Mouse (Mus musculus): Measurements from ENCODE around the gene Atp6v0a2. TPM values are rescaled to one million over a fixed set of nuclear protein-coding genes. Genes with fewer than 3 reads are reported as not detected.
"Not testable (repeated sequence)": the region's sequence is repeated elsewhere in the genome, so short reads cannot be mapped to it uniquely, and the experiment has no call there.

Gene Atp6v0a2
- polyA plus RNA-seq (2015; fragmentation: Nextera tagmentation; extraction: Ambion mirVana), result 57.8 and 59.3 TPM in 2 replicates

- Histone ChIP-seq H3K4me3 (replicated peaks) (peak within 1 kb of the TSS; percentile 84), H3K36me3 (no peaks in the 10 kb centered on the region), H3K9me3 (no peaks in the 10 kb centered on the region), H3K4me2 (replicated peaks) (peak within 1 kb of the TSS; percentile 69), H3K27me3 (replicated peaks) (no peaks in the 10 kb centered on the region), H3K4me1 (replicated peaks) (peaks cover 18% of the 10 kb centered on the region), H3K9ac (peak within 1 kb of the TSS; percentile 82), H3K27ac (peak within 1 kb of the TSS; percentile 80)
- under 1% methylated on average over 58 of the region's 58 CpGs for WGBS
- ATAC-seq, result peak; percentile 90
Measured at GRCm38 (mm10) chr5:124628448-124629363, at the start of gene Atp6v0a2. TSS of gene Atp6v0a2 (plus strand) at chr5:124628576.

- peak; percentile 92 for ATAC-seq
- peak within 1 kb of the TSS; percentile 67 for H3K4me3 ChIP-seq (replicated peaks)
- peak within 1 kb of the TSS; percentile 44 for H3K9ac ChIP-seq
- peaks cover 17% of the 10 kb centered on the region for H3K36me3 ChIP-seq
- under 1% methylated on average over 51 of the region's 51 CpGs for WGBS
- peaks cover 15% of the 10 kb centered on the region for H3K4me1 ChIP-seq (replicated peaks)
- peak within 1 kb of the TSS; percentile 79 for H3K4me2 ChIP-seq (replicated peaks)
- no peak within 1 kb of the TSS for H3K27ac ChIP-seq
- no peaks in the 10 kb centered on the region for H3K9me3 ChIP-seq
- H3K27me3 ChIP-seq (replicated peaks), result no peaks in the 10 kb centered on the region
Measured at GRCm38 (mm10) chr5:124578633-124579317, 49.6 kb upstream of the Atp6v0a2 start, which contains the start of the genes Eif2b1 and Gtf2h3. TSS of gene Eif2b1 (minus strand) at chr5:124579131. TSS of gene Gtf2h3 (plus strand) at chr5:124579140.

GRCm38 (mm10) chr5:124582515-124582914 lies 45.9 kb upstream of the Atp6v0a2 start:
- Histone ChIP-seq H3K27ac (no peak overlapping the region), H3K9ac (no peak overlapping the region), H3K36me3 (peaks cover 12% of the 10 kb centered on the region), H3K9me3 (no peaks in the 10 kb centered on the region), H3K4me1 (replicated peaks) (peaks cover 14% of the 10 kb centered on the region), H3K4me2 (replicated peaks) (no peak overlapping the region), H3K4me3 (replicated peaks) (no peak overlapping the region), H3K27me3 (replicated peaks) (no peaks in the 10 kb centered on the region)
- WGBS, result 86% methylated on average over 5 of the region's 5 CpGs
- ATAC-seq, result no peak

- Histone ChIP-seq H3K9ac (no peak overlapping the region), H3K4me2 (replicated peaks) (no peak overlapping the region), H3K27me3 (replicated peaks) (no peaks in the 10 kb centered on the region), H3K4me3 (replicated peaks) (no peak overlapping the region), H3K4me1 (replicated peaks) (no peaks in the 10 kb centered on the region), H3K9me3 (no peaks in the 10 kb centered on the region), H3K27ac (no peak overlapping the region), H3K36me3 (peaks cover 34% of the 10 kb centered on the region)
- 94% methylated on average over 3 of the region's 3 CpGs for WGBS
- no peak for ATAC-seq
Measured at GRCm38 (mm10) chr5:124592768-124593167, 35.6 kb upstream of the Atp6v0a2 start.

DNA sequence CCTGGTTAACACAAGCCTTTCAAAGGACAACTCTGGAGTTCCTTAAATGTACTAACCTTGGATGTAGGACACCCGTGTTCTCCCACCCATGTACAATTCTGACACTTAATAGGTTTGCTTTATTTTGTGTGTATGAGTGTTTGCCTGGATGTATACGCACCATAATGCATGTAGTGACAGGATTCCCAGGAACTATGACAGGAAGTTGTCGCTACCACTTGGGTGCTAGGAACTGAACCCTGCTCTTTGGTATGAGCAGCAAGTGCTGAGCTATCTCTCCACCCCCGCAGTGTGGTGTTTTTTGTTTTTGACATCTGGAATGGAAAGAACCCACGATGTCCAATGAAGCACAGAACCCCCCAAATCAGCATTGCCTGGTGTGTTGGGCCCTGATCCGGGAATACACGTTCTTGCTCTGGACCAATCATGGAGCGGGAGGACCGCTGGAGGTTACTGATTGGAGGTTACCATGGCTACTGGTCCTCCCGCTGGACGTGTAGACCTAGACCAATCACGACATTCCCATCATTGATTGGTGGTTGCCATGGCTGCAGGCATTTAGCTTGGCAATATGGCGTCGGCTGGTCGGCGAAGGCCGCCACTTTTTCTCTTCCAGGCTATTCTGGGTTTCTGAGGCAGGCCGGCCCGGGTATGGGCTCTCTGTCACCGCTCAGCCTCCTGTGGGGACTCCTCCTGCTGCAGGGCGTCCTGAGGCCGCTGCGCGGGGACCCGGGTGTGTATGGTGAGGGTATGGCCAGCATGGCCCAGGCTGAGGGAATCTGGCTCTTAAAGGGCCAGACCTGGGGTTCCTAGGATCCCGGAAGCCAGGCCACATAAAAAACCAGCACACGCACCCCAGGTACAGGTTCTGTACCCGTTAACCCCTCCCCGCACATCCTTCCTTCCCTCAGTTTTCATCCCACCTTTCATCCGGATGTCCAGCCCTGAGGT lies 29.9 kb upstream of the Atp6v0a2 start:
- peaks cover 5% of the 10 kb centered on the region for H3K4me1 ChIP-seq (replicated peaks)
- H3K27ac ChIP-seq, result no peak overlapping the region
- H3K4me3 ChIP-seq (replicated peaks), result peak overlapping the region; percentile 86
- peak overlapping the region; percentile 87 for H3K4me2 ChIP-seq (replicated peaks)
- peak; percentile 100 for ATAC-seq
- peaks cover 20% of the 10 kb centered on the region; the same call in 1 of the 2 replicates for H3K36me3 ChIP-seq
- H3K9me3 ChIP-seq, result no peaks in the 10 kb centered on the region
- H3K27me3 ChIP-seq (replicated peaks), result no peaks in the 10 kb centered on the region
- WGBS, result 6% methylated on average over 30 of the region's 30 CpGs
- H3K9ac ChIP-seq, result peak overlapping the region; percentile 72

- H3K36me3 ChIP-seq, result peaks cover 12% of the 10 kb centered on the region; the same call in 1 of the 2 replicates
- H3K27ac ChIP-seq; ATAC-seq; H3K9me3 ChIP-seq; H3K4me1 ChIP-seq (replicated peaks); H3K27me3 ChIP-seq (replicated peaks); H3K4me3 ChIP-seq (replicated peaks); H3K9ac ChIP-seq; H3K4me2 ChIP-seq (replicated peaks): not testable (repeated sequence)
- 56% methylated on average over 8 of the region's 8 CpGs for WGBS
Measured at GRCm38 (mm10) chr5:124599726-124600125, 28.6 kb upstream of the Atp6v0a2 start.

- Histone ChIP-seq H3K27me3 (replicated peaks) (no peaks in the 10 kb centered on the region), H3K4me1 (replicated peaks) (peaks cover 5% of the 10 kb centered on the region), H3K9ac (no peak overlapping the region), H3K9me3 (no peaks in the 10 kb centered on the region), H3K4me3 (replicated peaks) (no peak overlapping the region), H3K27ac (no peak overlapping the region), H3K36me3 (no peaks in the 10 kb centered on the region), H3K4me2 (replicated peaks) (no peak overlapping the region)
- no peak for ATAC-seq
- WGBS, result 65% methylated on average over 5 of the region's 5 CpGs
Measured at GRCm38 (mm10) chr5:124602349-124602748, 26.0 kb upstream of the Atp6v0a2 start.

DNA sequence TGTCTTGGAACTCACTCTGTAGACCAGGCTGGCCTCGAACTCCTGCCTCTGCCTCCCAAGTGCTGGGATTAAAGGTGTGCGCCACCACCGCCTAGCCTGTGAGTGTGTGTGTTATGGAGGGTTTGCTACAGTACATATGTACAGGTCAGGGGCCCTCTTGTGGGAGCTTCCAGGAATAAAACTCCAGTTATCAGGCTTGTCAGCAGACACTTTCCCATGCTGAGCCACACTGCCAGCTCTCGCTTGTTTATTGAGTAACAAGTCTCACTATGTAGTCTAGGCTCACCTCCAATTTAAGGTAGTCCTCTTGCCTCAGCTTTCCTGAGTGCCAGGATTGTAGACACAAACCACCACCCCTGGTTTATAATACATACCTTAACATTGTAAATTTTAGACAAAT lies 24.1 kb upstream of the Atp6v0a2 start:
- peak; percentile 19; the same call in 1 of the 2 replicates for ATAC-seq

DNA sequence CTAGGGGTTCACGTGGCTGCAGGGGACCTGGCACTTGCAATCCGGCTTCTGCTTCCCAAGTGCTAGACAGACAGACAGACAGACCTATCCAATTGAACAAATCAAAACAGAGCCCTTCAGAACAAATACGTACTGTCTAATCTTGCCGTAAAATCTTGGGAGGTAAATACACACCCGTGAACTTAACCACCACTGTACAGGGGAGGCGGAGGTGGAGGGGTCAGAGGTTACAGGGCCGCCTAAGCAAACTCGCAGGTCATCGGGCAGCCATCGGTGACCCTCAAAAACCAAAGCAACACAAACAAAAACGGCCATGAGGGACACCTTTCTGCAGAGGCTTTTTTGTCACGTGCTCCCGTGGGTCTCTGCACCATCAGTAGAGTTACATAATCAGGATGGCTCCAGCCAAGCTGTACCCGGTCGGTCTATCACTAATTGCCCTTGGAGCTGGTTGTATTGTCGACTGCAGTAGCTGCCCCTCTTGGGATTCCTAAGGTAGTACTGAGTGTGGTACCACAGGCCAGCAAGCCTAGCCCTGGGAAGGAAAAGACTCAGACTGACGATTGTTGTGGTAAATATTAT lies 23.2 kb upstream of the Atp6v0a2 start:
- H3K9ac ChIP-seq, result no peak overlapping the region
- no peak; the same call in 1 of the 2 replicates for ATAC-seq
- H3K27me3 ChIP-seq (replicated peaks), result no peaks in the 10 kb centered on the region
- no peak overlapping the region for H3K4me2 ChIP-seq (replicated peaks)
- H3K4me1 ChIP-seq (replicated peaks), result no peaks in the 10 kb centered on the region
- H3K4me3 ChIP-seq (replicated peaks), result no peak overlapping the region
- no peak overlapping the region for H3K27ac ChIP-seq
- WGBS, result 80% methylated on average over 17 of the region's 17 CpGs
- H3K9me3 ChIP-seq, result no peaks in the 10 kb centered on the region
- no peaks in the 10 kb centered on the region for H3K36me3 ChIP-seq

More for the DNA sequence above, 24.1 kb upstream of the Atp6v0a2 start:
- H3K27me3 ChIP-seq (replicated peaks), result no peaks in the 10 kb centered on the region
- H3K9me3 ChIP-seq, result no peaks in the 10 kb centered on the region
- no peaks in the 10 kb centered on the region for H3K36me3 ChIP-seq
- WGBS, result 88% methylated on average over 4 of the region's 4 CpGs
- H3K4me2 ChIP-seq (replicated peaks), result no peak overlapping the region
- no peak overlapping the region for H3K27ac ChIP-seq
- H3K4me3 ChIP-seq (replicated peaks), result no peak overlapping the region
- H3K9ac ChIP-seq, result no peak overlapping the region
- peaks cover under 1% of the 10 kb centered on the region; the same call in 1 of the 2 replicates for H3K4me1 ChIP-seq (replicated peaks)

GRCm38 (mm10) chr5:124610965-124611364 lies 17.4 kb upstream of the Atp6v0a2 start:
- no peak overlapping the region for H3K27ac ChIP-seq
- no peaks in the 10 kb centered on the region for H3K9me3 ChIP-seq
- H3K4me1 ChIP-seq (replicated peaks), result no peaks in the 10 kb centered on the region
- no peaks in the 10 kb centered on the region for H3K27me3 ChIP-seq (replicated peaks)
- 76% methylated on average over 10 of the region's 10 CpGs for WGBS
- no peak overlapping the region for H3K4me2 ChIP-seq (replicated peaks)
- no peak overlapping the region for H3K9ac ChIP-seq
- no peak overlapping the region for H3K4me3 ChIP-seq (replicated peaks)
- no peak for ATAC-seq
- H3K36me3 ChIP-seq, result no peaks in the 10 kb centered on the region

DNA sequence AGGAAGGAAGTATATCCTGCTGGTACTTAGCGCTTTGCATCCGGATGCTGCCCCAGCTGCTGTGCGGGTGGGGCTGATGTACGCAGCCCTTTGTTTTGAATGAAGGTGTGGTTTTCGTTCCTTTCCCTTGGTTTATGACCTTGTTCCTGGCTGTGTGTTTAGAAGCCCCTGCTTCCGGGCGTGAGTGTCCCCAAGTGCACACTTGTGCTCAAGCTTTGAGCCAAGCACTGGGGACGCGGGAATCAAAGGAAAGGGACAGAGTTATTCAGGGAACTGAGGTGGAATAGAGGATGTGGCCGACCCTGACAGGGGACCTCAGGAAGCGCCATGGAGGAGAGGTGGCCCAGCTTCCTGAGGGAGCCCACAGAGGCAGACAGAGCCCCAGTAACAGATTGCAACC lies 13.7 kb upstream of the Atp6v0a2 start:
- WGBS, result 73% methylated on average over 11 of the region's 11 CpGs
- no peaks in the 10 kb centered on the region for H3K36me3 ChIP-seq

More for the DNA sequence above, 13.7 kb upstream of the Atp6v0a2 start:
- Histone ChIP-seq H3K9me3 (no peaks in the 10 kb centered on the region), H3K9ac (no peak overlapping the region), H3K4me2 (replicated peaks) (no peak overlapping the region), H3K4me1 (replicated peaks) (no peaks in the 10 kb centered on the region), H3K27me3 (replicated peaks) (no peaks in the 10 kb centered on the region), H3K27ac (no peak overlapping the region), H3K4me3 (replicated peaks) (no peak overlapping the region)
- 0 out of 2 replicates have a peak, but pooled peaks have one; percentile 55 for ATAC-seq
